Mouse (Mus musculus) fibroblast of lung, adult 2 months (primary cell): ENCODE results near the gene Fst.

Experiments used
- DNase-seq: peaks from one replicate; pipeline ENCODE4 v3.0.0-alpha.2; 2011; ENCODE audit warnings: low read depth

The Fst gene

GRCm38 (mm10) chr13:114458886-114459700 lies at the start of gene Fst:
TSS of gene Fst (minus strand) at chr13:114458951.
- DNase-seq = no peak

GRCm38 (mm10) chr13:114493826-114494225 lies 35.1 kb upstream of the Fst start:
- no peak for DNase-seq

- no peak for DNase-seq
Observed at GRCm38 (mm10) chr13:114488178-114488577, 29.4 kb upstream of the Fst start.

GRCm38 (mm10) chr13:114478329-114478728 lies 19.6 kb upstream of the Fst start:
- DNase-seq = no peak

GRCm38 (mm10) chr13:114469945-114470344 lies 11.2 kb upstream of the Fst start:
- DNase-seq = no peak

GRCm38 (mm10) chr13:114466269-114466919 lies 7.6 kb upstream of the Fst start:
- DNase-seq = no peak

GRCm38 (mm10) chr13:114465387-114465786 lies 6.6 kb upstream of the Fst start:
- DNase-seq = no peak

- no peak for DNase-seq
Observed at GRCm38 (mm10) chr13:114464824-114465223, 6.1 kb upstream of the Fst start.

- no peak for DNase-seq
Observed at GRCm38 (mm10) chr13:114462548-114463408, 4.0 kb upstream of the Fst start.

GRCm38 (mm10) chr13:114460306-114460892 lies 1.6 kb upstream of the Fst start:
- no peak for DNase-seq

- DNase-seq = no peak
Observed at GRCm38 (mm10) chr13:114459701-114460160, 980 bp upstream of the Fst start.

GRCm38 (mm10) chr13:114458291-114458885 lies 363 bp downstream of the Fst start:
- no peak for DNase-seq

GRCm38 (mm10) chr13:114457567-114458120 lies 1.1 kb downstream of the Fst start:
- DNase-seq = no peak

GRCm38 (mm10) chr13:114456766-114457566 lies 1.8 kb downstream of the Fst start:
- no peak for DNase-seq

- DNase-seq = no peak
Observed at GRCm38 (mm10) chr13:114456224-114456623, 2.5 kb downstream of the Fst start.

- DNase-seq = no peak
Observed at GRCm38 (mm10) chr13:114455788-114456187, 3.0 kb downstream of the Fst start.

- peak; percentile 82 for DNase-seq
Observed at GRCm38 (mm10) chr13:114447213-114447612, 11.5 kb downstream of the Fst start.

- no peak for DNase-seq
Observed at GRCm38 (mm10) chr13:114432491-114432890, 26.3 kb downstream of the Fst start.

- no peak for DNase-seq
Observed at GRCm38 (mm10) chr13:114425230-114425629, 33.5 kb downstream of the Fst start.

- peak; percentile 36 for DNase-seq
Observed at GRCm38 (mm10) chr13:114420235-114420634, 38.5 kb downstream of the Fst start.
